Mouse (Mus musculus): Measurements from ENCODE around the gene Mob3a. TPM values are rescaled to one million over a fixed set of nuclear protein-coding genes. Genes with fewer than 3 reads are reported as not detected.
A peak's percentile ranks its signal among the peaks of the same experiment; 100 is the strongest.

Mob3a gene
- polyA plus RNA-seq, 1 experiment, result 40.9 TPM

DNA sequence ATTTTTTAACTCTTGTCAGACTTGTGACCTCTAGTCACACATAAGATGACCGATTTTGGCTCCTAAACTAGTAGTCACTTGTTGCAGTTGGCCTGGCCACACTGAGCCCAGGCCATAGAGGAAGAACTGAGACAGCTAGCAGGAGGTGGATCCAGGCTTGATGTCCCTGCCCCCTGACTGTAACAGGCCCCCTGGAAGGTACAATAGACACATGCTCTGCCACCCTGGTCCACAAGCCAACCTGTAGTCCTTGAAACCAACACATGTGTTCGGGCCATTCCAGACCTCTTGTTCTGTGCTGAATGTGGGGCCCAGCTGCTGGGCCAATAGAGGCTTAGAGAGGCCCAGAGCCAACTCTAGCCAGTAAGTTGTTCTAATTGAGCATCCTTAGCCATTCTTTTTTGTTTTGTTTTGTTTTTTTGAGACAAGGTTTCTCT, 21.5 kb downstream of the Mob3a start:
- Histone ChIP-seq H3K4me1 (ENCODE audit: control insufficient read depth, insufficient read depth, low read length) (peaks cover 6% of the 10 kb centered on the region), H3K4me3 (ENCODE audit: insufficient read depth, low read length) (no peak overlapping the region), H3K27ac (ENCODE audit: insufficient read depth, low read length) (no peak overlapping the region)
- TF ChIP-seq POLR2A (IDR thresholded peaks at IDR 0.05; ENCODE audit: low read depth, low read length), result no peak

DNA sequence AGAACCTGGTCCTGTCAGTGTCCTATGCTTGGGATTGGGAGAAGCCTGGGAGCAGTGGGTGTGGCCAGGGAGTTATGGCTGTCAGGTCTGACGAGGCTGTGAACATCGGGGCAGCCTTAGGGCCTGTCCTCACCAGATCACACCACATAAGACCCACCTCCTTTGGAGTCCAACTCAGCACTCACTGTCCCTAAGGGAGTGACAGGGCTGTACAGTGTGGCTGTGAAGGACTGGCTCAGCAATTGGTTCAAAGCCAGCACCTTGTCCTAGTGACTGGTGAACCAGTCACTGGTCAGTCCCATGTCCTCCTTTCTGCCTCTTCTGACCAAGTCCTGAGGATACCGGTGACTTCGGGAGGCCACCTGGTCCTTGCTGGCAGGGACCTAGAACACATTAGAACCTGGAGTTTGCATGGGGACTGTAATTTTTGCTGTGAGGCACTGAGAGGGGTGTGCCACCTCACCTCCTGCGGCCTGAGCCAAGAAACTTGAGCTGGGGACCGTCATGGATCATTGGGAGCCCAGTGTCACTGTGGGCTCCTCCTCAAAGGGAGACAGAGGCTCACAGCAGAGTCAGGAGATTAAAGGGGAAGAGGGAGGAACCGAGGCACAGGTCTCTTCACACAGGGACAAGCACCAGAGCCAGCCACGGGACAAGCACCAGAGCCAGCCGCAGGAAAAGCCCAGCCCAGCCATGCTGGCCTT, 22.1 kb downstream of the Mob3a start:
- Histone ChIP-seq H3K4me3 (ENCODE audit: insufficient read depth, low read length) (no peak overlapping the region), H3K27ac (ENCODE audit: insufficient read depth, low read length) (no peak overlapping the region), H3K4me1 (ENCODE audit: control insufficient read depth, insufficient read depth, low read length) (peaks cover 6% of the 10 kb centered on the region)
- TF ChIP-seq CTCF (IDR thresholded peaks at IDR 0.05; ENCODE audit: borderline replicate concordance, insufficient read depth, low read length) (no peak), POLR2A (IDR thresholded peaks at IDR 0.05; ENCODE audit: low read depth, low read length) (no peak)

DNA sequence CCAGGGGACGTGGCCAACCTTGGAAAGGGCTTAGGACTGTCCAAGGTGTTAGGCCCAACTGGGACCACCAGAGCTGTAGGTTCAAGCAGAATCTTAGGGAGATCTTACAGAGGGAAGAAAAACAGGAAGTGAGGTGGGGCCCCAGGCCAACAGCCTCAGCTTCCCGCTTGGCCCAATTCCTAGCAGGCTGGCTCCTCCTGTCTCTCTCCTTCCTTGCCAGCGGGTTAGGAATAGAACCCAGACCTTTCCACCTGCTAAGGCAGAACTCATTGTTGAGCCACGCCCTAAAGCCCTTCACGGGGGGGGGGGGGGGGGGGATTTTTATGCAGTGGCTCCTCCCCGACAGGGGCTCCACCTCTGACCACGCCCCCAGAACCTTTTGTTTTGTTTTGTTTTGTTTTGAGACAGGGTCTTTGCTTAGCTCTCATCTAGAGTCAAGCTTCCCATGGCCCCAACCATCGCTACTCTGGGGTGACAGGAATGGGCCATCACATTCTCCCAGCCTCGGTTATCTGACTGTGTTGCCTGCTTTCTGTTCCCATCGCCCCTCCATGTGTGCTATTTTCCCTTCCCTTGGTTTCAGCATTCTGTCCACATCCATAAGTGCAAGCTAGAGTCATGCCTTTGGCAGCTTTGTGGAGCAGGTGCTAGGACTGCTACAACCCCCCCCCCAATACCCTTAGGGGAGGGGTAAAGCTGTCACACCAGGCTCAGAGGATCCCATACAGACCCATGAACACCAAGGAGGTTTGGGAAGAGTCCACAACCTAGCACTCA, 23.0 kb downstream of the Mob3a start:
- Histone ChIP-seq H3K27ac (ENCODE audit: insufficient read depth, low read length) (peak overlapping the region; percentile 96), H3K4me1 (ENCODE audit: control insufficient read depth, insufficient read depth, low read length) (peaks cover 6% of the 10 kb centered on the region), H3K4me3 (ENCODE audit: insufficient read depth, low read length) (no peak overlapping the region)
- TF ChIP-seq CTCF (IDR thresholded peaks at IDR 0.05; ENCODE audit: borderline replicate concordance, insufficient read depth, low read length), result no peak
- TF ChIP-seq POLR2A (IDR thresholded peaks at IDR 0.05; ENCODE audit: low read depth, low read length), result no peak

DNA sequence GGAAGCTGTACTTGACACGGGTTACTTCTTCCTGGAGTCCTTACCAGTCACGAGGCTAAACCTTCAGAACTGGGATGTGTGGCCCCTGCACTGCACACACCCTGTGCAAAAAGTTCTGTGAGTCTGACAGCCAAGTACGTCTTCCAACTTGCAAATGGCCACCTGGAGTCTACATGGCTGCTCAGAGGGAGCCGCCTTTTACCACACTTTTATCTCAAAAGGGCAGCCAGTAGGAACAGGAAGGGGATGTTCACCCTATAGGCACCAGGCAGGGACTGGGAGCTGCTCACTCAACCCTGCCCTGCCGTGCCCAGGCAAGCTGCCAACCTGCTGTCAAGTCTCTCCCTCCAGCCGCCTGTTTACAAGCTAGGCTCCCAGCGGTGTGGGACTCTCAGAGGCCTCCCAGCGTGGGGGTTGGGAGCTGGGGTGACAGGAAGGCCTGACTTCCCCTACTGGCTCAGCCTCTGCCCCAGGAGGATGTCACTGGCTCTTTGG, 23.8 kb downstream of the Mob3a start, which contains the start of gene Mknk2:
TSS of gene Mknk2 (minus strand) at position 171 of the 495 bp plus-strand sequence.
- H3K4me3 ChIP-seq (ENCODE audit: insufficient read depth, low read length), result peak within 1 kb of the TSS; percentile 54
- peak within 1 kb of the TSS; percentile 96 for H3K27ac ChIP-seq (ENCODE audit: insufficient read depth, low read length)
- TF ChIP-seq POLR2A (IDR thresholded peaks at IDR 0.05; ENCODE audit: low read depth, low read length) (peak; percentile 33; the same call in 1 of the 2 replicates), CTCF (IDR thresholded peaks at IDR 0.05; ENCODE audit: borderline replicate concordance, insufficient read depth, low read length) (no peak)
- H3K4me1 ChIP-seq (ENCODE audit: control insufficient read depth, insufficient read depth, low read length), result peaks cover 6% of the 10 kb centered on the region

DNA sequence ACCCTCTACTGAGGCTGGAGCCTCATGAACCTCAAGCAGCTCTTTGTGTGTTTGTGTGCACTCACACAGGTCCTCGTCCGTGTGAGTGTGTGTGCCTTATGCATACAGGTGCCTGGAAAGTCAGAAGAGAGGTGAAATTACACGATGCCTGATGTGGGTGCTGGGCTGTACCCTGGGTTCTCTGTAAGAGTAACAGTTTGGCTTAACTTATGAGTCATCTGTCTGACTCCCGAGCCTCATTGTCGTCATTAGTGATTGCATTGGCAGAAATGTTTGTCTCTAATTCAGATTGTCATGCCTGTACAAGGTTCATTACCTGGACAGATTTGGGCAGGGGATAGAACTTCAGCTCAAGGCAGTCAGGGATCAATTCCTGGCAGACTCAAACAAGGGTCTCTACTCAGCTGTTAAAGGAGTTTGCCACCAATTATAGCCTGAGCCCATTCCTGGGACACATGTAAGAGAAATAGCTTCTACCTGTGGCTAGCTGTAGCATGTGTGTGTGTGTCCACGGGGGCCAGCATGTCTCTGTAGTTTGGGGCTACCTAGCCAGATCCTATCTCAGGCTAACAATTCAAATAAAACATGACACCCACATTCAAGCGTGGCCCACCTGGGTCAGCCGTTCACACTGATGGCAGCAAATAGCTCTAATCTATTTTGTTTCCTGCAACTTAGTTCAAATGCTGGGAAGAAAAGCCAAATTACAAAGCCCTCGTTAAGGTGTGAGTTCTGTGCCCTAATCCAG, 24.5 kb downstream of the Mob3a start:
- peak; percentile 39 for TF ChIP-seq POLR2A (IDR thresholded peaks at IDR 0.05; ENCODE audit: low read depth, low read length)
- TF ChIP-seq CTCF (IDR thresholded peaks at IDR 0.05; ENCODE audit: borderline replicate concordance, insufficient read depth, low read length), result no peak
- Histone ChIP-seq H3K4me3 (ENCODE audit: insufficient read depth, low read length) (peak overlapping the region; percentile 54), H3K27ac (ENCODE audit: insufficient read depth, low read length) (peak overlapping the region; percentile 96), H3K4me1 (ENCODE audit: control insufficient read depth, insufficient read depth, low read length) (peaks cover 6% of the 10 kb centered on the region)

DNA sequence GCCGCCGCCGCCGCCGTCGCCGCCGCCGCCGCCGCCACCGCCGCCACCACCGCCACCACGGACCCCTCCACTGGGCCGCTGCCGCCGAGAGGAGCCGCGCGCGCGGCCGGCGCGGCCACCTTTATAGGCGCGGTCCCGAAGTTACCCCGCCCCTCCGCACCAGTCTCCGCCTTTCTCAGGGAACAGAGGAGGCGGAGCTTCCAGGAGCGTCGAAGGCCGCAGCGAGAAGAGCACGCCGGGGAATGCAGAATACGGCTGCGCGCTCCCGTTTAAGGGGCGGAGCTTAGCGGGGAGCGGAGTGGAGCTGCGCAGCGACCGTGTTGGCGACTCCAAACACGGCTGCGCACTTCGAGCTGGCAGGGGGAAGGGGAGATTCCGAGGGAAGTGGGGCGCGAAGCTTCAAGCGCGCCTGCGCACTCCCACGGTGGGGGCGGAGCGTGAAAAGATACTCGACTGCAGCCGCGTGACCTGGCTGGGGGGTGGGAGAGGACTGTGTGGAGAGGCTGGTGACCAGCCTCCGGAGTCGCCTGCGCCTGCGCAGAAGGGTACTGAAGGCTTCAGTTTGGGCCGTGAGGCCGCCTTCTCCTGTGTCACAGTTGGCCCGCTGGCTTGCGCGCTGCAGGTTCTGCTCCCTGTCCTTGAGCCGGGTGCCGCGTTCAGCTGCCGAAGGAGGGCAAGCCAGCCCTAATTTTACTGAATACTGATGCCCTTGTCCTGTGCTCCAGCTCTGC, 25.4 kb downstream of the Mob3a start:
- peak overlapping the region; percentile 96 for H3K27ac ChIP-seq (ENCODE audit: insufficient read depth, low read length)
- no peak for TF ChIP-seq CTCF (IDR thresholded peaks at IDR 0.05; ENCODE audit: borderline replicate concordance, insufficient read depth, low read length)
- TF ChIP-seq POLR2A (IDR thresholded peaks at IDR 0.05; ENCODE audit: low read depth, low read length), result peak; percentile 99
- H3K4me1 ChIP-seq (ENCODE audit: control insufficient read depth, insufficient read depth, low read length), result peaks cover 6% of the 10 kb centered on the region
- H3K4me3 ChIP-seq (ENCODE audit: insufficient read depth, low read length), result peak overlapping the region; percentile 83

DNA sequence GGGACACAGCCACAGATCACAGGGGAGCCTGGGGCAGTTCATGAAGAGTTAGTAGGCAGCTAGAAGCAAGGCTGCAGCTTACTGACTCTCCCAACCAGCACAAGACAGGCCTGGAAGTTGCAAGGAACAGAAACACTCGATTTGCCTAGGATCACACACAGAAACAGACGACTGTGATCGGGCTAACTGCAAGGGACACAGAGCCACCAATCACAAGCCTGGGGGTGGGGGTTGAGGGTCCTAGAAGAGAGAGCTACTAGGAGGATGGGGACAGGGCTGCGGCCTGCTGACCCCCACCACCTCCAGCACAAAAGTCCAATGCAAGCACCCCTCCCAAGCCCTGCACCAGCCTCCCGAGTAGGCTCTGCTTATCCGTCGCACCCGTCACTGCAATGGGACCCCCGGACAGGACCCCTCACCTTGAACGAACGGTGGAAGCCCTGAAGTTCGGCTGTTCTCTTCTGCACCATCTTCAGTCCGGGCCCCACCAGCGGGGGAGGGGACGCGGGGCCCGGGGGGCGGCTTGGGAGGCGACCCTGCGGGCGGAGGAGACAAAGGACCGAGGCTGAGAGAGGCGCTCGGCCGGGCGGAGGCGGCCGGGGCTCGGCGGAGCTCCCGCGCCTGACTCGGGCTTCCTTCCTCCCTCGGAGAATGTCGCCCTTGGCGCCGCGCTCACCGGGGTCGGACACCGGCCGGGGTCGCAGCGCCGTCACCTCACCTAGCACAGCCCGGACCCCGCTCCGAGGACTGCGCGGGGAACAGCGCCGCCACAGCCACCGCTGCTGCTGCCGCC, 26.2 kb downstream of the Mob3a start:
- Histone ChIP-seq H3K4me3 (ENCODE audit: insufficient read depth, low read length) (peak overlapping the region; percentile 83), H3K4me1 (ENCODE audit: control insufficient read depth, insufficient read depth, low read length) (peaks cover 6% of the 10 kb centered on the region)
- TF ChIP-seq POLR2A (IDR thresholded peaks at IDR 0.05; ENCODE audit: low read depth, low read length), result no peak
- no peak for TF ChIP-seq CTCF (IDR thresholded peaks at IDR 0.05; ENCODE audit: borderline replicate concordance, insufficient read depth, low read length)

DNA sequence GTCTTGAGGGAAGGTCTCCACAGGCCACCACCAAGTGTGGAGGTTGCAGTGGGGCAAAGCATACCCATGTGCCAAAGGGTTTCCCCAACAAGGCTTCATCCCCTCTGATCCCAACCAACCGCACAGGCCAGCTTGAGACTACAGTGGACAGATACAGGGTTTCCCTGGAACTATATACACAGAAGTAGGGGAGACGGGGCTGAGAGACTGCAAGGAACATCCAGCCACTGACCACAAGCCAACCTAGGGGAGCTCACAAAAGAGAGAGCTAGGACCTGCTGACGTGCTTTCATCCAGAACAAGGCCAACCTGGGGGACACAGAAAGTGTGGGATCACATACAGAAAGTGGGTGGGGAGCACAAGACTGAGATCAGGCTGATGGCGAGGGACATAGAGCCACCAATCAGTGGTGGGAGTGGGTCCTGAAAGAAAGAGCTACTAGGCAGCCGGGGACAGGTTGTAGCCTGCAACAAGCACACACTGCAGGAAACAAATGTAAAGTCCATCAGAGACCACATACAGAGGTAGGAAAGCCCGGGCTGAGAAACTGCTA, 26.8 kb downstream of the Mob3a start:
- TF ChIP-seq CTCF (IDR thresholded peaks at IDR 0.05; ENCODE audit: borderline replicate concordance, insufficient read depth, low read length) (no peak), POLR2A (IDR thresholded peaks at IDR 0.05; ENCODE audit: low read depth, low read length) (0 out of 2 replicates have a peak, but pooled peaks have one; percentile 19)

More for the DNA sequence above, 26.2 kb downstream of the Mob3a start:
- peak overlapping the region; percentile 35; the same call in 1 of the 2 replicates for H3K27ac ChIP-seq (ENCODE audit: insufficient read depth, low read length)

More for the DNA sequence above, 26.8 kb downstream of the Mob3a start:
- H3K4me1 ChIP-seq (ENCODE audit: control insufficient read depth, insufficient read depth, low read length), result peaks cover 6% of the 10 kb centered on the region
- peak overlapping the region; percentile 6; the same call in 1 of the 2 replicates for H3K27ac ChIP-seq (ENCODE audit: insufficient read depth, low read length)
- H3K4me3 ChIP-seq (ENCODE audit: insufficient read depth, low read length), result peak overlapping the region; percentile 83
